Mouse (Mus musculus) 3T3-L1 (cell line): ENCODE results near the gene Nprl3.
"Not testable (repeated sequence)": the region's sequence is repeated elsewhere in the genome, so short reads cannot be mapped to it uniquely, and the experiment has no call there.

Experiments used
- DNase-seq: peaks from one replicate; pipeline ENCODE4 v3.0.0-alpha.2; 2015; ENCODE audit warnings: low read depth, low spot score

The Nprl3 gene

GRCm38 (mm10) chr11:32284582-32284981, 17.1 kb upstream of the Nprl3 start:
- DNase-seq: not testable (repeated sequence)

GRCm38 (mm10) chr11:32283091-32283777, 15.7 kb upstream of the Nprl3 start, which contains the start of gene Hba-a1:
TSS of gene Hba-a1 (plus strand) at chr11:32283511.
- not testable (repeated sequence) for DNase-seq

- DNase-seq: no peak
Measured at GRCm38 (mm10) chr11:32281416-32282144, 14.1 kb upstream of the Nprl3 start.

GRCm38 (mm10) chr11:32280646-32281045, 13.1 kb upstream of the Nprl3 start:
- DNase-seq: no peak

GRCm38 (mm10) chr11:32278458-32278957, 11.0 kb upstream of the Nprl3 start:
- no peak for DNase-seq

GRCm38 (mm10) chr11:32277736-32278457, 10.4 kb upstream of the Nprl3 start:
- no peak for DNase-seq

- no peak for DNase-seq
Measured at GRCm38 (mm10) chr11:32276347-32276746, 8.8 kb upstream of the Nprl3 start, which contains the start of gene Hba-x. TSS of gene Hba-x (plus strand) at chr11:32276400.

- DNase-seq: no peak
Measured at GRCm38 (mm10) chr11:32271178-32271577, 3.7 kb upstream of the Nprl3 start.

GRCm38 (mm10) chr11:32268952-32269351, 1.4 kb upstream of the Nprl3 start:
- no peak for DNase-seq

- no peak for DNase-seq
Measured at GRCm38 (mm10) chr11:32267964-32268363, 457 bp upstream of the Nprl3 start.

GRCm38 (mm10) chr11:32266776-32267175, 731 bp downstream of the Nprl3 start:
- peak; percentile 19 for DNase-seq

GRCm38 (mm10) chr11:32266194-32266593, 1.3 kb downstream of the Nprl3 start:
- DNase-seq: no peak

GRCm38 (mm10) chr11:32265117-32265738, 2.3 kb downstream of the Nprl3 start:
- peak; percentile 55 for DNase-seq

- DNase-seq: peak; percentile 97
Measured at GRCm38 (mm10) chr11:32262674-32263415, 4.7 kb downstream of the Nprl3 start.

- no peak for DNase-seq
Measured at GRCm38 (mm10) chr11:32256566-32256965, 10.9 kb downstream of the Nprl3 start.

GRCm38 (mm10) chr11:32256146-32256545, 11.4 kb downstream of the Nprl3 start:
- no peak for DNase-seq

- DNase-seq: no peak
Measured at GRCm38 (mm10) chr11:32253121-32253520, 14.4 kb downstream of the Nprl3 start.

- DNase-seq: peak; percentile 65
Measured at GRCm38 (mm10) chr11:32250880-32251763, 16.4 kb downstream of the Nprl3 start.

- no peak for DNase-seq
Measured at GRCm38 (mm10) chr11:32248350-32248749, 19.2 kb downstream of the Nprl3 start.

- DNase-seq: peak; percentile 51
Measured at GRCm38 (mm10) chr11:32247068-32247467, 20.4 kb downstream of the Nprl3 start.
